Mouse (Mus musculus): ENCODE measurements around the gene Vps18. TPM values are rescaled to one million over a fixed set of nuclear protein-coding genes. Genes with fewer than 3 reads are reported as not detected.

Vps18 gene
- polyA plus RNA-seq, 1 experiment from 2014 or later: 22.6 TPM

DNA sequence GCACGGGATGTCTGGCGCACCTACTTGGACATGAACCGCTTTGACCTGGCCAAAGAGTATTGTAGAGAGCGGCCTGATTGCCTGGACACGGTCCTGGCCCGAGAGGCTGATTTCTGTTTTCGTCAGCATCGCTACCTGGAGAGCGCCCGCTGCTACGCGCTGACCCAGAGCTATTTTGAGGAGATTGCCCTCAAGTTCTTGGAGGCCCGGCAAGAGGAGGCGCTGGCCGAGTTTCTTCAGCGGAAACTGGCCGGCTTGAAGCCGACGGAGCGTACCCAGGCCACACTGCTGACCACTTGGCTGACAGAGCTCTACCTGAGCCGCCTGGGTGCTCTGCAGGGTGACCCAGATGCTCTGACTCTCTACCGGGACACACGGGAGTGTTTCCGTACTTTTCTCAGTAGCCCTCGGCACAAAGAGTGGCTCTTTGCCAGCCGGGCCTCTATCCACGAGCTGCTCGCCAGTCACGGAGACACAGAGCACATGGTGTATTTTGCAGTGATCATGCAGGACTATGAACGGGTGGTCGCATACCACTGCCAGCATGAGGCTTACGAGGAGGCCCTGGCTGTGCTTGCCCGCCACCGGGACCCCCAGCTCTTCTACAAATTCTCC is 5.3 kb downstream of the Vps18 start:
- H3K9me3 ChIP-seq (ENCODE audit: control insufficient read depth, low read length): no peaks in the 10 kb centered on the region
- H3K27ac ChIP-seq (replicated peaks; ENCODE audit: low read depth, low read length): no peak overlapping the region
- H3K27me3 ChIP-seq (ENCODE audit: control insufficient read depth, insufficient read depth, low read length): no peaks in the 10 kb centered on the region
- DNase-seq: no peak
- no peak for ATAC-seq (ENCODE audit: low FRiP score, low TSS enrichment)
- WGBS: 96% methylated on average over 34 of the region's 34 CpGs
- H3K9ac ChIP-seq (replicated peaks; ENCODE audit: low read length): no peak overlapping the region
- H3K4me2 ChIP-seq (ENCODE audit: low read length): no peak overlapping the region
- no peak overlapping the region for H3K4me3 ChIP-seq (replicated peaks; ENCODE audit: low read depth, low read length)
- H3K36me3 ChIP-seq (ENCODE audit: control insufficient read depth, insufficient read depth, low read length): peaks cover 69% of the 10 kb centered on the region
- H3K4me1 ChIP-seq (ENCODE audit: control insufficient read depth, insufficient read depth, low read length): peaks cover 9% of the 10 kb centered on the region

GRCm38 (mm10) chr2:119294411-119294810 is 5.9 kb downstream of the Vps18 start:
- Histone ChIP-seq H3K4me2 (ENCODE audit: low read length) (no peak overlapping the region), H3K9me3 (ENCODE audit: control insufficient read depth, low read length) (no peaks in the 10 kb centered on the region), H3K9ac (replicated peaks; ENCODE audit: low read length) (no peak overlapping the region), H3K4me1 (ENCODE audit: control insufficient read depth, insufficient read depth, low read length) (peaks cover 5% of the 10 kb centered on the region), H3K36me3 (ENCODE audit: control insufficient read depth, insufficient read depth, low read length) (peaks cover 75% of the 10 kb centered on the region), H3K27me3 (ENCODE audit: control insufficient read depth, insufficient read depth, low read length) (no peaks in the 10 kb centered on the region), H3K27ac (replicated peaks; ENCODE audit: low read depth, low read length) (no peak overlapping the region), H3K4me3 (replicated peaks; ENCODE audit: low read depth, low read length) (no peak overlapping the region)
- no peak for ATAC-seq (ENCODE audit: low FRiP score, low TSS enrichment)
- DNase-seq: no peak
- 96% methylated on average over 18 of the region's 18 CpGs for WGBS

DNA sequence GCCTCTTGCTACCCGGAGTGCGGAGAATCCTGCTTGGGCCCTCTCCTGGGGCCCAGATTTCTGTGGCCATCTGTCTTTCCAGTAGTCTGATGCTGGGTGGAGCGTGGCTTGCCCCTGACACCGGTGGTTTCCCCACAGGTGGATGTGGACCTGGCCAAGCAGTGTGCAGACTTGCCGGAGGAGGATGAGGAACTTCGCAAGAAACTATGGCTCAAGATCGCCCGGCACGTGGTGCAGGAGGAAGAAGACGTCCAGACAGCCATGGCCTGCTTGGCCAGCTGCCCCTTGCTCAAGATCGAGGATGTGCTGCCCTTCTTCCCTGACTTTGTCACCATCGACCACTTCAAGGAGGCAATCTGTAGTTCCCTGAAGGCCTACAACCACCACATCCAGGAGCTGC is 8.2 kb downstream of the Vps18 start:
- H3K36me3 ChIP-seq (ENCODE audit: control insufficient read depth, insufficient read depth, low read length): peaks cover 69% of the 10 kb centered on the region
- no peak overlapping the region for H3K27ac ChIP-seq (replicated peaks; ENCODE audit: low read depth, low read length)
- no peak overlapping the region for H3K9ac ChIP-seq (replicated peaks; ENCODE audit: low read length)
- no peaks in the 10 kb centered on the region for H3K27me3 ChIP-seq (ENCODE audit: control insufficient read depth, insufficient read depth, low read length)
- WGBS: 96% methylated on average over 12 of the region's 12 CpGs
- no peak for DNase-seq
- H3K4me2 ChIP-seq (ENCODE audit: low read length): no peak overlapping the region
- no peak overlapping the region for H3K4me3 ChIP-seq (replicated peaks; ENCODE audit: low read depth, low read length)
- no peaks in the 10 kb centered on the region for H3K9me3 ChIP-seq (ENCODE audit: control insufficient read depth, low read length)
- no peak for ATAC-seq (ENCODE audit: low FRiP score, low TSS enrichment)
- peaks cover 8% of the 10 kb centered on the region; the same call in 1 of the 2 replicates for H3K4me1 ChIP-seq (ENCODE audit: control insufficient read depth, insufficient read depth, low read length)

DNA sequence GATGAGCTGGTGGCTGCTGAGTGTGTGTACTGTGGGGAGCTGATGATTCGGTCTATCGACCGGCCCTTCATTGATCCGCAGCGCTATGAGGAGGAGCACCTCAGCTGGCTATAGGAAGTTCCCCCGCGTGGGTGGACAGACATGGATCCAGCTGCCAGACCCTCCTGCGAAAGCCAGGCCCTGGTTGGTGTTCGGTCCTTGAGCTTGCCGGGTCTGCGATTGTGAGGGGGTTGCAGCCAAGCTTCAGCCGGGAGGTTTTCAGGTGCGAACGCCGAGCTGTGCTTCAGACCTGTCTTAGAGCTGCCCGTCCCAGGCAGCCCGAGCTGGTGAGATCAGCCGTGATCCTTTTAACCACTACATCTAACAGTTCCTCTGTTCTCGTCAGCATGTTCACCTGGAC is 9.0 kb downstream of the Vps18 start:
- peaks cover 61% of the 10 kb centered on the region for H3K36me3 ChIP-seq (ENCODE audit: control insufficient read depth, insufficient read depth, low read length)

DNA sequence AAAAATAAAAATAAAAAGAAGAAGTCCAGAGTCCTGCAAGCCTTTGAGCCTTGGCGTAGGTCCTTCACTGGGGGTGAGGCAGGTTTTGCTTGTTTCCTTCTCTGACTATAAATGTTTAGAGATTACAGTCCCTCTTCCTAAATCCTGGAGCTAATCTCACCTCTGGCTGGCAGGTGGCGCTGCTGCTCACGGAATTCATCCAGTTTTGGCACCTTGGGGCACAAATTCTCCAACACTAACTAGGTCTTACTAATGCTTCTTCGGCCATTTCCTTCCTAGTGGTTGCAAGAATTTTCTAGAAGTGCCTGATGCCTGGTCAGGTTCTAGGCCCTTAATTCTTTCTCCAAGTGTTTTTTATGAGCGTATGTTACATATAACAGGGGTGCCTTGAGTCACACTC is 9.8 kb downstream of the Vps18 start:
- Histone ChIP-seq H3K4me1 (ENCODE audit: control insufficient read depth, insufficient read depth, low read length) (peaks cover 8% of the 10 kb centered on the region; the same call in 1 of the 2 replicates), H3K4me3 (replicated peaks; ENCODE audit: low read depth, low read length) (no peak overlapping the region), H3K9ac (replicated peaks; ENCODE audit: low read length) (no peak overlapping the region), H3K36me3 (ENCODE audit: control insufficient read depth, insufficient read depth, low read length) (peaks cover 53% of the 10 kb centered on the region), H3K4me2 (ENCODE audit: low read length) (no peak overlapping the region), H3K27ac (replicated peaks; ENCODE audit: low read depth, low read length) (no peak overlapping the region), H3K27me3 (ENCODE audit: control insufficient read depth, insufficient read depth, low read length) (no peaks in the 10 kb centered on the region), H3K9me3 (ENCODE audit: control insufficient read depth, low read length) (no peaks in the 10 kb centered on the region)
- no peak for ATAC-seq (ENCODE audit: low FRiP score, low TSS enrichment)
- DNase-seq: peak; percentile 84
- WGBS: 47% methylated on average over 5 of the region's 5 CpGs

More for the DNA sequence above, 9.0 kb downstream of the Vps18 start:
- DNase-seq (no peak), ATAC-seq (ENCODE audit: low FRiP score, low TSS enrichment) (no peak)
- Histone ChIP-seq H3K4me2 (ENCODE audit: low read length) (no peak overlapping the region), H3K27ac (replicated peaks; ENCODE audit: low read depth, low read length) (no peak overlapping the region), H3K4me3 (replicated peaks; ENCODE audit: low read depth, low read length) (no peak overlapping the region), H3K27me3 (ENCODE audit: control insufficient read depth, insufficient read depth, low read length) (no peaks in the 10 kb centered on the region), H3K9me3 (ENCODE audit: control insufficient read depth, low read length) (no peaks in the 10 kb centered on the region), H3K9ac (replicated peaks; ENCODE audit: low read length) (no peak overlapping the region), H3K4me1 (ENCODE audit: control insufficient read depth, insufficient read depth, low read length) (peaks cover 8% of the 10 kb centered on the region; the same call in 1 of the 2 replicates)
- WGBS: 91% methylated on average over 19 of the region's 19 CpGs

DNA sequence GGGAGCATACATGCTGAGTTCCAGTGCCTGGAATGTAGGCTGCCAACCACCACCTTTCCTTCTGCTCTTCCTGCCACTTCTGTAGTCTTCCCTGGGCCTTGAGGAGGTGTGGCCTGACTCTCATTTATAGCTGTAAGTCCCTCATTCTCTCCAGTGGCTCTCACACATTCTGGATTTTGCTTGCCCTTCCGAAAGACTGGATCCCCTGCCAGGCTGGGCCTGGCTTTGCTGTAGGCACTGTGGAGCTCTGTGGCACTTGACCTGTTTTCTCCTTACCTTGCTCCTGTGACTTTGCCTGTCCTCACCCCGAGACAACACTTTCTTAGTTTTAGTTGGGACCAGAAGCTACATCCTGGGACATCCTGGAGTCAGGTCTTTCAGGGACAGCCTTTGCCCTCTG is 10.3 kb downstream of the Vps18 start:
- no peak for DNase-seq
- WGBS: 95% methylated on average over 2 of the region's 2 CpGs
- H3K27ac ChIP-seq (replicated peaks; ENCODE audit: low read depth, low read length): no peak overlapping the region

GRCm38 (mm10) chr2:119299981-119300818 is 11.7 kb downstream of the Vps18 start:
- ATAC-seq (ENCODE audit: low FRiP score, low TSS enrichment) (peak; percentile 63), DNase-seq (peak; percentile 81)
- Histone ChIP-seq H3K27me3 (ENCODE audit: control insufficient read depth, insufficient read depth, low read length) (no peaks in the 10 kb centered on the region), H3K27ac (replicated peaks; ENCODE audit: low read depth, low read length) (peak overlapping the region; percentile 55), H3K4me2 (ENCODE audit: low read length) (peak overlapping the region; percentile 32), H3K4me1 (ENCODE audit: control insufficient read depth, insufficient read depth, low read length) (peaks cover 12% of the 10 kb centered on the region; the same call in 1 of the 2 replicates), H3K9me3 (ENCODE audit: control insufficient read depth, low read length) (no peaks in the 10 kb centered on the region), H3K9ac (replicated peaks; ENCODE audit: low read length) (no peak overlapping the region; the same call in 1 of the 2 replicates), H3K4me3 (replicated peaks; ENCODE audit: low read depth, low read length) (no peak overlapping the region), H3K36me3 (ENCODE audit: control insufficient read depth, insufficient read depth, low read length) (peaks cover 38% of the 10 kb centered on the region)
- WGBS: 4% methylated on average over 15 of the region's 15 CpGs

More for the DNA sequence above, 10.3 kb downstream of the Vps18 start:
- Histone ChIP-seq H3K4me2 (ENCODE audit: low read length) (no peak overlapping the region), H3K4me3 (replicated peaks; ENCODE audit: low read depth, low read length) (no peak overlapping the region), H3K9ac (replicated peaks; ENCODE audit: low read length) (no peak overlapping the region), H3K4me1 (ENCODE audit: control insufficient read depth, insufficient read depth, low read length) (peaks cover 8% of the 10 kb centered on the region; the same call in 1 of the 2 replicates), H3K9me3 (ENCODE audit: control insufficient read depth, low read length) (no peaks in the 10 kb centered on the region), H3K27me3 (ENCODE audit: control insufficient read depth, insufficient read depth, low read length) (no peaks in the 10 kb centered on the region), H3K36me3 (ENCODE audit: control insufficient read depth, insufficient read depth, low read length) (peaks cover 48% of the 10 kb centered on the region)
- ATAC-seq (ENCODE audit: low FRiP score, low TSS enrichment): no peak

GRCm38 (mm10) chr2:119300819-119301493 is 12.4 kb downstream of the Vps18 start:
- H3K9me3 ChIP-seq (ENCODE audit: control insufficient read depth, low read length): no peaks in the 10 kb centered on the region
- H3K36me3 ChIP-seq (ENCODE audit: control insufficient read depth, insufficient read depth, low read length): peaks cover 35% of the 10 kb centered on the region
- H3K4me2 ChIP-seq (ENCODE audit: low read length): peak overlapping the region; percentile 32
- no peak overlapping the region for H3K4me3 ChIP-seq (replicated peaks; ENCODE audit: low read depth, low read length)
- peaks cover 12% of the 10 kb centered on the region; the same call in 1 of the 2 replicates for H3K4me1 ChIP-seq (ENCODE audit: control insufficient read depth, insufficient read depth, low read length)
- WGBS: 39% methylated on average over 7 of the region's 7 CpGs
- H3K27ac ChIP-seq (replicated peaks; ENCODE audit: low read depth, low read length): peak overlapping the region; percentile 55; the same call in 1 of the 2 replicates
- no peaks in the 10 kb centered on the region for H3K27me3 ChIP-seq (ENCODE audit: control insufficient read depth, insufficient read depth, low read length)
- no peak overlapping the region; the same call in 1 of the 2 replicates for H3K9ac ChIP-seq (replicated peaks; ENCODE audit: low read length)
- DNase-seq (peak; percentile 48), ATAC-seq (ENCODE audit: low FRiP score, low TSS enrichment) (peak; percentile 44)

Data from midbrain, embryonic 14.5 days (tissue).